Mouse (Mus musculus): ENCODE measurements around the gene Rfx8.
"Not testable (repeated sequence)": the region's sequence is repeated elsewhere in the genome, so short reads cannot be mapped to it uniquely, and the experiment has no call there.

The Rfx8 gene

DNA sequence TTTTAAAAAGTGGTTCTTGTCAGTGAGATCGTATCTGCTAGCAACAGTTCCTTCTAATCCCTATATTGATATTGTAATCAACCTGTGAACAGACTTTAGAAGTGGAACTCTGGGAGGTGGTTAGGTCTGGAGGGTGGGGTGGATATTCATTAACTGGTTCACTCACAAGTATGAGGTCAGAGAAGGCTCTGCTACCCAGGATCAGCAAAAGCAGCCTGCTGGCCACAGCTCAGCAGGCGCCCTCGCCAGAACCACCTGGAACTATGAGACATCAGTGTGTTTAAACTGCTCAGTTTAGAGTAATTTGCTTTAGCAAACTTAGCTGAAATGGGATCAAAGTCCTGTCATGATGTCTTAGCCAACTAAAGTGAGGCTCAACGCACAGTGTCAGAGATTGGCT, 25.6 kb downstream of the Rfx8 start:
- in situ Hi-C loops (cut with MboI, MseI) = no loop called here

DNA sequence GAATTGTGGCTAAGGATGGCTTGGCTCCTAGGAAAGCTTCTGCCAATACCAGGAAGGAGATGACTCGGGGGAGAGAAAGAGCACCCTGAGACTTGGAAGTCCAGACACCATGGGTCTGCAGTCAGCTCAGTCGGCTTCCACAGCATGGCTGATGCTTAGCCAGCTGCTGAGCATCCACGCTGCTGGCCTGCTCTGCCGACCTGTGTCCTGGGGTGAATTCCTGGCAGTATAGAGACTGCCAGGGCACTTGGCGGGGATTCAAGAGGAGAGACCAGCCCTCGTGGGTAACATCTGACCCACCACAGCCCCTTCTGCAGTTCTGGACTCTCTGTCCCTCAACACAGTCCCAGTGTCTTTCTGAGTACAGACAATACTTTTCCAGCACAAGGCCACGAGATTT, 26.0 kb downstream of the Rfx8 start:
- in situ Hi-C loops (cut with MboI, MseI) = no loop called here

DNA sequence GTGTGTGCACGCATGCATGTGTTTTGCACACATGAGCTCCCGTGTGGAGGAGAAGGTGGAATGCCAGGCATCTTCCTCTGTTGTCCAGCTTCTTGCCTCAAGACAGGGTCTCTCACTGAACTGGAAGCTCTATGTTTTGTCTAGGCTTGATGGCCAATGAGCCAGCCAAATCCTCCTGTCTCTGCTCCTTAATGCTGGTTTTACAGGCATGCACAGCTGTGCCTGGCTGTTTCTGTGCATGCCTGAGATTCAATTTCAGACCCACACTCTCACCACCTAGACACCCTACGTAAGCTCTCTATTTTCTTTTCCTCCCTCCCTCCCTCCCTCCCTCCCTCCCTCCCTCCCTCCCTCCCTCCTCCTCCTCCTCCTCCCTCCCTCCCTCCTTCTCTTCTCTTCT, 28.8 kb downstream of the Rfx8 start:
- in situ Hi-C loops (cut with MboI, MseI) = no loop called here

DNA sequence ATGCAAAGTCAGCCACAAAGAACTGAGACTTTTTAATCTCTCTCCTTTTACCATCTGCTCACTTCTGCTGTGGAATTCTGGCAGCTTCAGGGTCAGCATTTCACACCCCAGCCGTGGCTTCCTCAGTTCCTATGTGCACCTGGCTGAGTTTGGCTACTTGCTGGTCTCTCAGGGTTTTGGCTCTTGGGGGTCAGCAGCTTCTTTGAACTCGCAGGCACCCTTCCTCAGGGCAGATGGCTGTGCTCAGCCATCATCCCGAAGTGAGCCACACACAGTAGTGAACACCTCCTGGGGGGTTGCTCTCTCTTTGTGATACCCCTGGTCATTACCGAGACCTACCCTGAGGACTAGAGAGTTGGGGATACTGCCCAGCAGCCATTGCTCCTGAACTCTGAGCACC, 29.7 kb downstream of the Rfx8 start:
- in situ Hi-C loops (cut with MboI, MseI) = no loop called here

DNA sequence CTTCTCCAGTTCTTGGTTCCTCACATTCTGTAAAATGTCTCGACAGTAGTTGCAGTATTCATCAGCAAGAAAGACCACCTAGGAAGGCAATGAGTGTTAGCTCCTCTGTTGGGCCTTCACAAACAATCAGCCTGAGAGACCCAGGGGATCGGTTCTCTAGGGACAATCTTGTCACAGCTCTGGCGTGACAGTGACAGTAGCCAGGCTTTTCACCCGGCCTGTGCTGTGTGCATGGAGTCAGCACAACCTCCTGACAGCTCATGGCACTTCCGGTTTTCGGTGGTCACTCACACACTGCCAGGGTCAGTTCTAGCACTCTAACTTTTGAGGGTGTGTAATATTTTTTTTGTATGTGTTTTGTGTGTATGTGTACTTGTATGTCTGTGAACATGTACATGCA, 32.2 kb downstream of the Rfx8 start:
- in situ Hi-C loops (cut with MboI, MseI) = loop anchor here (5.0 to 10.0 kb wide), 2 partner anchors 134 to 206 kb away; no protein-coding TSS in a partner anchor

DNA sequence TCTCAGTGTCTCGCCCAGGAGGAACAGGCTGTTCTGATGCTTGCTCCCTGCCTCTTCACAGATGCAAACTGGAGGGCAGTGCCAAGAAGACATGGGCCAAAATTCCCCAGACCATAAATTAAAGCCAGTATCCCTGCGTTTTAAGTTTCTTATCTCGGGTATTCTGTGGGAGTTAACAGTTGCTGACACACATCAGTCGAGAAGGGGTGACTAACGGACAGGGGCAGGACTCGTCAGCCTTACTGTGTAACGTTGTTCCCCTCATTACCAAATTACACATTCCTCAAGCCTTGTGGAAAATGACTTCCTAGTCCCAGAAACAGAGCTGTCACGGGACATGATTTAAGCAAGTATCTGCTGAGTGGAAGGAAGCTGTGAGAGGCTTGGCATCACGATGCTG, 33.5 kb downstream of the Rfx8 start:
- in situ Hi-C loops (cut with MboI, MseI) = loop anchor here (5.0 to 10.0 kb wide), 2 partner anchors 135 to 208 kb away; no protein-coding TSS in a partner anchor

DNA sequence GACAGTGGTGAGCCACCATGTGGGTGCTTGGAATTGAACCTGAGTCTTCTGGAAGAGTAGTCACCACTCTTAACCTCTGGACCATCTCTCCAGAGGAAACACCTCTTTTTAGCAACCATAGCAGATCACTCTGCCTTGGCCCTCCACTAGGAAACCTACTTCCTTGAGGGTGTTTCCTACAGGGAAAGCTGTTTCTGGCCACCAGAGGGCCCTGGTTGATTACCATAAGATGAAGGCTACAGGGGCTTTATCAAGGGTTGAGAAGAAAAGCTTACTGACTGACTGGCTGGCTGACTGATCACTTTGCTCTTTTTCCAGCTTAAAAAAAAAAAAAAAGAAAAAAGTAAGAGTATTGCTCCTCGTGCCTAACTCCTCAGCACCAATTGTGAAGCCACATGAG, 35.0 kb downstream of the Rfx8 start:
- in situ Hi-C loops (cut with MboI, MseI) = loop anchor here (5.0 to 10.0 kb wide), 2 partner anchors 136 to 209 kb away; no protein-coding TSS in a partner anchor

DNA sequence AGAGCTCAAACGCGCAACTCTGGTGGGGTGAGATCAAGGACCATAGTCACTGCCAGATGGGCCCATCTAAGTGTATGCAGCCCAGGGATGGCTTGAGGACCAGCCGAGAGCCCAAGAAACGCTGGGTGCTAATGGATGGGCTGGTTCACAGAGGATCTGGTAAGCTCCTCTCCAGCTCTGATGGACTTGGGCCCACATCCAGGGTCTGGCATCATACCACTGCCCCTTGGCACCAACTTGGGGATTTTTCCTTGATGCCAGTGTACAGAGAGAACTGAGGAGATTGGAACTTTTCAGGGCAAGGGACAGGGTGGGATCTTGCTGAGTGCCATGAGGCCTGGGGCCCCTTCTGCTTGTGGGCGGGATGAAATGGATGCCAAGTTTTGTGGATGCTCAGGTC, 39.2 kb downstream of the Rfx8 start:
- in situ Hi-C loops (cut with MboI, MseI) = loop anchor here (5.0 to 10.0 kb wide), 3 partner anchors 159 to 311 kb away; no protein-coding TSS in a partner anchor

DNA sequence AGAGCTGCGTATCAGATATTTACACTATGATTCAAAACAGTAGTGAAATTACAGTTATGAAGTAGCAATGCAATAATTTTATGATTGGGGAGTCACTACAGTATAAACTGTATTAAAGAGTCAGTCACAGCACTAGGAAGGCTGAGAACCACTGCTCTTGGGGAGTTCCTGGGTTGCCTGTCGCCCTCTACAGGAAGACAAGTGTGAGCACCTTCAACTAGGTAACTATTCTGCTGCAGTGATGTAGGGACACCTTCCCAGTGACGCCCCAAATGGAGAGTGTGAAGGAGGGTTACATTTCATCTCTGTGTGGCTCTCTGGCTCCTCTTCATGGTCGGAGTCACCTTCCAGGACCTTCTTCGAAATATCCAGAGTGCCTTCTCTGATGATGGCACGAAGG, 40.3 kb downstream of the Rfx8 start:
- in situ Hi-C loops (cut with MboI, MseI) = loop anchor here (5.0 to 10.0 kb wide), 3 partner anchors 158 to 312 kb away; no protein-coding TSS in a partner anchor

DNA sequence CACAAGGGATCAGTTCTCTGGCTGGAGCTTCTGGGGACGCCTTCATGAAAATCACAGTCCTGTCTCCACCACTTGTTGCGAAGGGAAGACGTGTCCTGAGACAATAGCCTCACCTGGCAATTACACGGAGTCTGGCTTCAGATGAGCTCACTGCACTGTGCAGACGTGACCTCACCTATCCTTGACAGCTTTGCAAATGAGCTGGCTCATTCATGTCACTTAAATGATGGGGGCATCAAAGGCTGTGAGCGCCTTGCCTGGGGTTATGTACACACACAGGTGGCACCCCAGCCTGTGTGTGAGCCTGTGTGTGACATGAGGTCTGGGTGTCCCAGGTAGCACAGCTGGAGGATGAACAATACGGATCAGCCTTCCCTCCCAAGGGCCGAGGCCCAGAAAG, 41.9 kb downstream of the Rfx8 start:
- in situ Hi-C loops (cut with MboI, MseI) = no loop called here

DNA sequence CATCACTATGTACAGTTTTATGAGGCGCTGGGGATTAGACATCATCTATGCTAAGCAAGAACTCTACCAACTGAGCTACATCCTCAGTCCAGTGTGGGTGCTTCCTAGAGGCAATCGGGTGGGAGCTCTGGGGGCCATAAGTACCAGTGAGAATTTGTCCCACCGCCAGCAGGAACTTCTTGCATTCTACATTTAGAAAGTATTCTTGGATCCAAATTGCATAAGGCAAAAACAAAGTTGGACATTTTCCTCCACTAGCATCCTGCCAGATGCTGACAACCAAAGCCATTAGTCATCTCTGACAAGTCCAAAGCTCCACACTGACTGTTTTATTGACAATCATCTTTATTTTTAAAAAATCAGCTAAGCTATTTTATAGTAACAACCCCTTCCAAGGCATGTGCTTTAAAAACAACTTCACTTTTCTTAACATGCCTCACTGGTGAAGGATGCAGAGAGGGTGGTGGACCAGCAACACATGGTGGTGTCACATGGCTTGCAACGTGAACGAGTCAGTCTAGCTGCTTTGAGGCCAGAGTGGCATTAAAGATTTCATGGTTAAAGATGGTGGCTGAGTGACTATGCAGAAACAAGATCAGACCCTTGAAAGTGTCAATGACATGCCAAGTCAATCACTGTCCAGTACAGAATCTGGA, 44.4 kb downstream of the Rfx8 start:
- in situ Hi-C loops (cut with MboI, MseI) = no loop called here

DNA sequence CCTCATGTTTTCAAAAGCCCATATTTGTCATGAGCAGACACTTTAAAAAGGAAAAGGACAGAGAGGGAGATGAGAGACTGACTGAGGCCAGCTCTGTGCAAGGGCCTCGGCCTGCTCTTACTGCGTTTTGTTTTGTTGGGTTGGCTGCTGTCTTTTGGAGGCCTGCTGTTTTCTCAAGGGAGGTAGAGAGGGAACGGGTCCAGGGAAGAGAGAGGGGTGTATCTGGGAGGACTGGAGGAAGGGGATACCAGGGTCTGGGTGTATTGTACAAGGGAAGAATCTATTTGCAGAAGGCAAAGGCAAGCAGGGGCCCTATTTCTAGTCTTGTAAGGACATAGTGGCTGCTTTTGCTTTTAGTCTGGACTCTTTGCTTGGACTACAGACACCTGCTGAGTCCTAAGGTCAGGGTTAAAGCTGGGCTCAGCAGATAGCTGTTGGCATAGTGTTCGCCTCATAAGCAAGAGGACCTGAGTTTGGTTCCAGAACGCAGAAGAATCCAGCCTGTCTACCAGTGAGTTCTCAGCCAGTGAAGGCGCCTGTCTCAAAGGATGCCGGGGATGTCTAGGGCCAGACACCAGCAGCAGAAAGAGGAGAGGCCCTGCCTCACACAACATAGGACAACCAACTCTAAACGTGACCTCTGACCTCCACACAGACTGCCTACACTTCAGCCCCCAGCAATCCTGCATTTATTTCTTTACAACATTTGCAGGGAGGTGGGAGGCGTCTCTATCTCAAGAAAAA, 48.3 kb downstream of the Rfx8 start:
- in situ Hi-C loops (cut with MboI, MseI) = no loop called here

DNA sequence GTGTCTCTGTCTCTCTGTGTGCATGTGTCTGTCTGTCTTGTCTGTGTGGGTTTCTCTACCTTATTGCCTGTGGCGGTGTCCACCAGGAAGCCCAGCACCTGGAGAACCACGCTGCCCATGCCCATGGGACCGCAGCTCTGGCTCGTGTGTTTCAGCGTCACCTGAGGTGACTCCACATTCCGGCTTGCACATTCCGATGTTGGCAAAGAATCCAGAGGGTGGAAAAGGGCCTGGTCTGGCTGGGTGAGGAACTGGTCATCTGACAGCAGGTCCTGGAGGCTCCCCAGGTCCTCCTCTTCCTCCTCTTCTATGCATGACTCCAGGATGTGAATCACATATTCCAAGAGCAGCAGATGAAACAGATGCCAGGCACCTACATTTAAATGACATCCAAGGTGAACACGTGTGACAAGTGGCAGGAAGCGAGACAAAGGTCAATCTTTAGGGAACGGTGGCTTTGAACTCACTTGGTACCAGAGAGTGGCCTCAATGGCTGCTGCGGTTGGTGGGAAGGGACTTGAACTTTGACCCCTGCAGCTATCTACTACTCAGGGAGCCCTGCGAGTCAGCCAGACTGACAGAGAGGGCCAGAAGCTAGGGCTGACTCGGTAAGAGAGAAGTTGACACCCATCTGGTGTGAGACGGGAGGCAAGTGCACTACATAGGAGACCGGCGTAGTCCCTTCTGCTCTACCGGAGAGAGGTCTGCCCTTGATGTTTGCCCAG, 50.4 kb downstream of the Rfx8 start:
- in situ Hi-C loops (cut with MboI, MseI) = no loop called here

DNA sequence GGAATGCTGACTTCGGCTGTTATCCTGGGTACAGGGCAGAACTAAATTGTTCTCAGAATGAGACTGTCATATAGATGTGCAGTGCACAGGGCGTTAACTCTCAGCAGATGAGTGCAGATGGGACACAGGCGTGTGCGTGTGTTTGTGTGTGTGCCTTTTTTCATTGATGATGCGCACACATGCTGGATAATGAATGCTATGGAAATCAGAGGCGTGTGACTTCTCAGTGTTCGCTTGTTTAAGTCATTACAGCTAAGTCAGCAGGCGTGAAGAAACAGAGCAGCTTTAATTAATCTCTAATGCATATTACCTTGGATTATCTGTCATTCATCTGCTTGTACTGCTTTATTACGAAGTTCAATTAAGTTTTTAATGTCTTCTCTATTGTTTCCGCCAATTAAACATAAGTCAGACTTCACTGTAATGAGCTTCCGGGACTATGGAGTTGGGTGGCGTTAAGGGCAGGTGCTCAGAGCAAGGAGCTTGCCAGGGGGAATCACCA, 54.0 kb downstream of the Rfx8 start:
- in situ Hi-C loops (cut with MboI, MseI) = loop anchor here in 1 of 2 experiments (5.0 kb wide), 1 partner anchor 65 kb away; no protein-coding TSS in a partner anchor

DNA sequence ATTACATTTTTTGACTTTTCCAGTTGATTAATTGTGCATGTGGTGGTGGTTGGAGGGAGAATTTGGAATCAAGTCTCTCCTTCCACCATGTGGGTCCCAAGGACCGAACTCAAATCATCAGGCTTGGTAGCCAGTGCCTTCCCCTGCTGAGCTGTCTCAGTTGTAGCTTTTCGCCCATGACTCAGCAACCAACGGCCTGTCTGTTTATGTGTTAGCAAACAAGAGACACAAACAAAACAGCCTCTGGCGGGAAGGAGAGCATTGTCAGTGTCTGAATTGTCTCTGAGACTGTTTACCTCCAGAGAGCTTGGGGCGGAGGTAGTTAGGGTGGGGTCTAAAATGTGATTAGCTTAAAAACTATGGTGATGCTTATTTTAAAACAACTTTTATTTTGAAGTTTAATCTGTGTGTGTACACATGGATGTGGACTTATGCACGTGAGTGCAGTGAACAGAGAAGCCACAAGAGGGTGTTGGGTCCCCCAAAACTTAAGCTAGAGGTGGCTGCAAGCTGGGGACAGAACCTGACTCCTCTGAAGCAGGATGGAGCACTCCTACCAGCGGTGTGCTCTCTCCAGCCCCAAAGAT, 56.7 kb downstream of the Rfx8 start:
- in situ Hi-C loops (cut with MboI, MseI) = no loop called here

DNA sequence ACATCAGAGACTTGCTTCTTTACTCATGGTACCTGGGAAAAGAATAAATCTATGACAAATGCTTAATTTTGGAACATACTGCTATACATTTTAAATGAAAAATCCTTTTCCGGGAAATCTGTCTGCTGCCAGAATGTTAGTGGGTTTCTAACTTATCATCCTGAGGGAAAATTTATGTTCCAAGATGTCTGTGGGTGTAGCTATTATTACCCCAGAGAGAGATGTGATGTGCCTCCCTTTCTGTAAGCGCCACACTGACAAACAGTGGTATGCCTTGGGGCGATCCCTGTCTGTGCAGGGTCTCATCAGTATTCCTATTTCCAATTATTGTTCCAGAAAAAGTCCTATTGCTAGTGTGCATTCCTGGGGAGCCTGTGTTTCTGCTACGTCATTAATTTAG, 57.7 kb downstream of the Rfx8 start:
- in situ Hi-C loops (cut with MboI, MseI) = no loop called here

DNA sequence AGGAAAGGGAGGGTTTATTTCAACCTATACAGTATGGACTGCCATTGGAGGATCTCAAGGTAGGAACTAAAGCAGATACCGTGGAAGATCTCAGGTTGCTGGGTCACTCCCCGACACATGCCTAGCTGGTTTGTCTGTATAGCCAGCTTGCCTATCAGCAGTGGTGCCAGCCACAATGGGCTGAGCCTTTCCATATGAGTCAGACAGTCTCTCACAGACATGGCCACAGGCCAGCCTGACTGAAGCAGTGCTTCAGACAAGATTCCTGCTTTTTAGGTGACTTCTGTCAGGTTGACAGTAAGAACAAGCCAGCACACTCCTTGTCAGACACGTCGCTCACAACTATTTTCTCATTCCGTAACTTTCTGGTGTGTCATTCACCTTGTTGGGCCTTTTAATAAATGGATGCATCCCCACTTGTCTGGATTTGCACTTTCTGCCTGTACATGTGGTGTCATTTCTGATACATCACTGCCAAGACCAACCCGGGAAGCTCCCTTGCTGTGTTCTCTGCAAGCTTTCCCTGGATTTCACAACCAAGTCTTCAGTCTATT, 63.7 kb downstream of the Rfx8 start:
- in situ Hi-C loops (cut with MboI, MseI) = no loop called here

DNA sequence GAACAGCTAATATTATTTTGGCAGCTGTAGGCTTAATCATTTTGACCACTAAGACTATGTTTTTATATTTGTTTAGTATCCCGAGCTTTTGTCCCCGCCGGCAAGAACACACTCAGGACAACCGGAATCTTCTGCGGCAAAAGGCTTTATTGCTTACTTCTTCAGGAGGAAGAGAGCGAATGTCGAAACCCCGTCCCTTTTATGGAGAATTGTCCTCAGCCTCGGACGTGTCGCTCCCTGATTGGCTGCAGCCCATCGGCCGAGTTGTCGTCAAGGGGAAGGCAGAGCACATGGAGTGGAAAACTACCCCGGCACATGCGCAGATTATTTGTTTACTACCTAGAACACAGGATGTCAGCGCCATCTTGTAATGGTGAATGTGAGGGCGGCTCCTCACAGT, 65.9 kb downstream of the Rfx8 start:
- in situ Hi-C loops (cut with MboI, MseI) = not testable (repeated sequence)

DNA sequence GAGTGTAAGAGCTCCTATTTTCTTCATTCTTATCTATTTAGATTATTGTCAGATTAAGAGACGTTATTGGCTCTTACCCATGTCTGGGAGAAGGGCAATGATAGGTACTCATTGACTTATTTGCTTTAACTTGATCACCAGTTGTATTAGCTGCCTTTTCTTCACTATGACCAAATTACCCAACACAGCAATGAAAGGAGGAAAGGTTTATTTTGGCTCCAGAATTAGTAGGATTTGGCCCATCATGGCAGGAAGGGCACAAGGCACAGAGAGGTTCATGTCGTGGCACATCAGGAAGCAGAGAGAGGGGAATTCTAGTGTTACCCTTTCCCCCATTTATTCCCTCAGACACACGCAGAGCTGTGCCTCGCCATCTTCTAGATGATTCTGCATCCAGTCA, 67.8 kb downstream of the Rfx8 start:
- in situ Hi-C loops (cut with MboI, MseI) = no loop called here

DNA sequence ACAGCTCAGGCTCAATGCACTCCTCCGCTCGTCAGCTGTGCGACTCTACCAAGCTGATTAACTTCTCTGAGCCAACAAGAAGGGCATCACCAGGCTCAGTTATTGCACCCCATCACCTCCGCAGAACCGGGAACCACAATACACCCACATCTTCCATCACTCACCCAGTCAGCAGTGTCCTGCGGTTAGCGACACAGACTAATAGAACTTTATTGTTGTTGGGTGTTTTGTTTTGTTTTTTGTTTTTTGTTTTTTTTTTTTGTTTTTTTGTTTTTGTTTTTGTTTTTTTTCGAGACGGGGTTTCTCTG, 69.6 kb downstream of the Rfx8 start, which contains the start of gene Creg2:
Creg2 (minus strand) TSS at position 234 of the 308 bp plus-strand sequence.
- in situ Hi-C loops (cut with MboI, MseI) = no loop called here

DNA sequence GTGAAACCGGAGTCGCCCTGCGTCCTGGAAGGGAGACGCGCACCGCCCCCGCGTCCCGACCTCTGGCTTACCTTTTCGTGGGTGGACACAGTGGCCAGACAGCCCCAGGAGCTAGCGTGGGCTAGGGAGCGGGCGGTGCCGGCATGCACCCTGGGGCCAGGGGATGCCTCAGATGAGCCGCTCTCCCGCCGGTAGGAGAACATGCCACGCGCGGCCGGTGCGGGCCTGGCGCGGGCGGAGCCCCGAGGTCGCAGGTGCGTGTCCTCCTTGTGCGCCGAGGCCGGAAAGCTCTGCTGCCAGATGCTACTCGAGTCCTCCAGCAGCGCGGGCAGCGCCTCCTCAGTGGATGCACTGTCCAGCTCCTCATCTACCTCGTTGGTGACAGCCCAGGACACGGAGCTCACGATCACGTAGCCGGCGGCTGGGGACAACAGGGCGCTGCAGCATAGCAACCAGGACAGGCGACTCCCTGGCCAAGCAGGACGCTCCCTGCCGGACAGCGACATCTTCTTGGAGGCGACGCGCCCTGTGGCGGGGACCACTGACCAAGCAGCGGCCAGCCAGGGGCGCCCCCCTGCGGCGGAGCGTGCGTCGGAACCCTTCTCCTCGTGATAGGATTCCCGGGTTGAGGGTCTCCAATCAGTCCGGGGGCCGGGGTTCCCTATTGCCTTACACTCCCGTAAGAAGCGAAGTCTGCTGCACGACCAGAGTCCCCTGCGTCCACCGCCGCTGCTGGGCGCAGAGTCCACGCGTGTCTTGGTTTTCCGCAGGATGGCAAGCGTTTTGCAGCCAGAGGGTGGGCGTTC, 70.2 kb downstream of the Rfx8 start:
- in situ Hi-C loops (cut with MboI, MseI) = no loop called here
